Mouse (Mus musculus): Measurements from ENCODE around the gene Tspear. TPM values are rescaled to one million over a fixed set of nuclear protein-coding genes. Genes with fewer than 3 reads are reported as not detected.

Gene Tspear
- total RNA-seq, 2 experiments from 2014 or later, result 0.14 to 0.19 TPM

DNA sequence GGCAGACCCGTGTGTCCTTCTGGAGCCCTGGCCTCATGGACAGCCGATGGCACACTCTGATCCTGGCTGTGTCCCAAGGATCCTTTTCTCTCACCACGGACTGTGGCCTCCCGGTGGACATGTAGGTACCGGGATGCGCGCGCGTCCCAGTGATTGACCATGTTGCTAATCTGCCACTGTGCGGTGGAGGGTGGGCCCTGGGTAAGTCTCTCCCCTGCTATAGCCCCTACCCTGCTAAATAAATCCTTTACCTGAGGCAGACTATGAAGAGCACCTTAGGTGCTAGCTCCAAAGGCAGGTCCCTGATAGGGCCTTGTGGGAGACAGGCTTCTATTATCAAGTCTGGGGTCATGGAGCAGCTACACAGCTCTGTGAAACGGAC lies 178.4 kb downstream of the Tspear start:
- no peak for DNase-seq (ENCODE audit: low spot score in 2 of 2)

- DNase-seq (ENCODE audit: low spot score in 2 of 2), result no peak
Observed at GRCm38 (mm10) chr10:77867546-77867945, 181.2 kb downstream of the Tspear start.

- DNase-seq (ENCODE audit: low spot score in 2 of 2), result no peak
Observed at GRCm38 (mm10) chr10:77869651-77870050, 183.3 kb downstream of the Tspear start.

DNA sequence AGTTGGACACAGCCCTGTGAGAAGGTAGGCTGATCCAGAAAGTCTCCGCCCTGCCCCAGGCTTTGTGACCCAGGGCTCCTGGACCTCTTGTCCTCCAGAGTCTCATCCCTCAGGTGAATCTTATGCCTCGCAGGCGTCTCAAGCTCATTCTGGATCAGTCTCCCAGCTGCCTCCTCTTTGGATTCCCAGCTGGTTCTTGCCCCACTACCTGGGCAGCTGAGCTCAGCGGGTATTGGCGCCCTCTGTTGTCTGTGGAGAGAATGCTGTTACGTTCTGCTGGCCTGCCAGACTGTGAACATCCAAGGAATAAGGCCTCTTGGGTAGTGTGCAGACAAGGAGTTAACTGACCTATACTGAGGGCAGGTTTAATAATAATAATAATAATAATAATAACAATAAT lies 192.6 kb downstream of the Tspear start:
- peak; percentile 46 to 56 for DNase-seq (ENCODE audit: low spot score in 2 of 2)

DNA sequence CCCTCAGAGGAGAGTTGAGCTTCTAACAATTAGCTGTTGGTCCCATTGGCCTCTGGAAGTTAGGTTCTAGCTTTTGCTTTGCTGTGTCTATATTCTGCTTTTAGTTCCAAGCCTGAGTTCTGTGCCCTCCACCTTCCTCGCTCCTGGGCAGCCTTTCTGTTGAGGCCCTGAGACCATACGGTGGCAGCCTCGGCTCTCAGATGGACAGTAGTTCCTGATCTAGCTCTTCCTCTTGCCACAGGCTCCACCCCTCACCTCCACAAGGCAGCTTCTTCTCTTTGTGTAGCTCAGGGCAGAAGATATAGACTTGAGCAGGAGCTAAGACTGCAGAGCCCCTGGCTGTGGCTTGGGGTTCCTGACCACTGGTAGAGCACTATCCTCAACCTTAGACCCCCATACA lies 193.9 kb downstream of the Tspear start:
- DNase-seq (ENCODE audit: low spot score in 2 of 2), result no peak

DNA sequence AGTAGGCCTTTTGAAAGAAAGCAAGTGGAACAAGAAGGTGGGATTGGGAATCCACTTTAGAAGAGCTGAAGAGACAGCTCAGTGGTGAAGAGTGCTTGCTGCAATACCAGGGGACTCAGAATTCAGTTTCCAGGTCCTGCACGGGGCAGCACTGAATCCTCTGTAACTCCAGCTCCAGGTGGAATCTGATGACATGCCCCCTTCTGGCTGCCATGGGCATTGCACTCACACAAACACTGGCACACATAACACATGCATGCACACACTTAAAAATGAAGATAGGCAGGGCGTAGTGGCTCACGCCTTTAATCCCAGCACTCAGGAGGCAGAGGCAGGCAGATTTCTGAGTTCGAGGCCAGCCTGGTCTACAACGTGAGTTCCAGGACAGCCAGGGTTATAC lies 196.2 kb downstream of the Tspear start:
- no peak for DNase-seq (ENCODE audit: low spot score in 2 of 2)

DNA sequence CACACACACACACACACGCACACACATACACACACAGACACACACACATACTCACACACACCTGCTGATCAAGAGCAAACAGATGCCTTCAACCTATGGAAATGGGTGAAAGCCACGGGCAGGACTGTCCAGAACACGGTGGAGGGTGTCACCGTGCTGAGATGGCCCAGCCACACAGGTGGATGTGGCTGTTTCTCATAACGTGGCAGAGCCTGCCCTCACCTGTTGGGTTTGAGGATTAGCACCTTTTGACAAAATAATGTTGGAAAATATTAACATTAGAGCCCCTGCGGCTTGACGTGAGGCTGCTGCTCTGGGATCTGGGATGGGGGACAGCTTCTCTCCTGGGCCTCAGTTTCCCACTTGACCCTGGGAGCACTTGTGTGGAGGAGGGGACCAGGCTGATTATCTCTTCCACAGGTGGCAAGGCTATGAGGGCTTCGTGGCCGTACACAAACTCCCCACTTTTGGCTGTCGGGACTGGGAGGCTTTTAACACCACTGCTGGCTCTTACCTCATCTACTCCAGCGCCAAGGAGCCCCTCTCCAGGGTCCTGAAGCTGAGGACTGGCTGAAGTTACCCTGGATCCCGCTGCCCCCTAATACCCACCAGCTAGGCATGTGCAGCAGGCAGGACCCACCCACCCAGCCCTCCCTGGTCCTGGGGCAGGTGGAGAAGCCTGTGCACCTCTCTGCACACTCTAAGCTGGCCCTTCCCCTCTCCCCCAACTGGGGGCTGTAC lies 199.8 kb downstream of the Tspear start:
- no peak for DNase-seq (ENCODE audit: low spot score in 2 of 2)

GRCm38 (mm10) chr10:77890987-77891565 lies 204.7 kb downstream of the Tspear start:
- DNase-seq (ENCODE audit: low spot score in 2 of 2), result no peak

GRCm38 (mm10) chr10:77895562-77895961 lies 209.2 kb downstream of the Tspear start:
- no peak for DNase-seq (ENCODE audit: low spot score in 2 of 2)

GRCm38 (mm10) chr10:77900126-77900525 lies 213.8 kb downstream of the Tspear start:
- DNase-seq (ENCODE audit: low spot score in 2 of 2), result no peak

- no peak for DNase-seq (ENCODE audit: low spot score in 2 of 2)
Observed at GRCm38 (mm10) chr10:77900903-77901818, 214.8 kb downstream of the Tspear start.

- peak; percentile 16 to 29 for DNase-seq (ENCODE audit: low spot score in 2 of 2)
Observed at GRCm38 (mm10) chr10:77901871-77902210, 215.5 kb downstream of the Tspear start.

DNA sequence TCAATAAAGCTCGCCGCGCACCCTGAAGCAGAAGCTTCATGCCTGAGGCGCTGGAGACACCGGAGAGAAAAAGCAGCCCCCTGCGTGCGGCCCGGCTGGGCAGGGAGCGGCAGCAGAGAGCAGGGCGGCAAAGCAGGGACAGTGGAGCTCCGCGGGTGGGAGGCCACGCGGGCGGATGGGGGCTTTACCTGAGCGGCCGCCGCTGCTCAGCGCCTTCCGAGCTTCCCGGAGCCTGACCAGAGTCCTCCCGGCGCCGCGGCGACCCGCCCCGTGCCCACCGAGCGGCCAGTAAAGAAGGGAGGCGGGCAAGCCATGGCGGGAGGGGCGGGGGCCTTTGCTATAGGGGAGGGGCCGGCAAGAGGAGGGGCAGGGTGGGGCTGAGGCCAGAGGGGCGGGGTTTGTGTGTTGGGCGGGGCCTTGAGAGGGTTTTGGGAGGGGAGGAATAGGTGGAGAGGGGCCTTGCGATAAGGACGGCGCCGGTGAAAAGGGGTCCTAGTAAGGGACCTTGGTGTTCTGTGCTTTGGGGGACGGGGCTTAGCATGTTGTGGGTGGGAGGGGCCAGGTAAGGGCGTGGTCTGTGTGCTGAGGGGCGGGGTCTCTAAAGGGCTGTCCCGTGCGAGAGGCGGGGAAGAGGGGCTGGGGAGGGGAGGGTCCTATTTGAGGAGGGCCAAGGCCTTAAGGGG lies 216.0 kb downstream of the Tspear start, which contains the start of gene Lrrc3:
Gene Lrrc3, minus strand, starts transcription at position 326 of the 683 bp plus-strand sequence.
- peak; percentile 47 to 63 for DNase-seq (ENCODE audit: low spot score in 2 of 2)

DNA sequence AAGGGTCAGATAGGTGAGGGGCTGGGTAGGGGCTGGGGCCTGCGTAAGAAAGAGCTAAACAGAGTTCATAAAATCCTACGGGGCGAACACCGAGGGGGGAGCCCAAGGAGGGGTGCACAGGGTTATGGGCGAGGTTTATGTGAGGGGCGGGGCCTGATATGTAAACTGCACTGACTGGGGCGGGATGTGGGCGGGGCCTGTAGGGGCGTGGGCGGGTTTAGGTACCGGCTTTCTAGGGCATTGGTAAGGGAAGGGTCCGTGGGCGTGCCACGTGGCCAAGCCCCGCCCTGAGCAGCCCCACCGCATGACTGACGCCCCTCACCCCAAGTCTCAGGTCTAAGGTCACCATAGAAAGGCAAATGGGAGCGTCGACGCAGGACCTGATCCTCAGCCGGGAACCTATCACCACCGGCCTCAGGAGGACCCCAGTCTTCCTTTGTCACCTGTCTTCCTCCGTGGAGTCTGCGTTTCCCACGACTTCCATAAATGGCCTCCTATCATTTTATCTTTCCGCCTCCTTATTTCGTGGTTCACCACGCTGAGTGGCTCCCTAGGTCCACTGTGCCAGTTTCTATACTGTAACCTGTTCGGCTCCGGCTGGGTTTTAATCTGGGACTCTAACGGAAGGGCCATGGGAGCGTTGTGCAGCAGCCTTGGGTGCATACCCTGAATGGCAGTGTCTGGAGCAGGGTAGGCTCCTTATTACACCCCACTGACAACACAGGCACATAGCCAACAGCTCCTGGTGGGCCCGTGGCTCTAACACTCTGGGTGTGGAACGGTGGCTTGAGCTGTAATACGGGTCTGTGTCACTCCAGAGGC lies 216.7 kb downstream of the Tspear start:
- DNase-seq (ENCODE audit: low spot score in 2 of 2), result peak; percentile 60 to 67

DNA sequence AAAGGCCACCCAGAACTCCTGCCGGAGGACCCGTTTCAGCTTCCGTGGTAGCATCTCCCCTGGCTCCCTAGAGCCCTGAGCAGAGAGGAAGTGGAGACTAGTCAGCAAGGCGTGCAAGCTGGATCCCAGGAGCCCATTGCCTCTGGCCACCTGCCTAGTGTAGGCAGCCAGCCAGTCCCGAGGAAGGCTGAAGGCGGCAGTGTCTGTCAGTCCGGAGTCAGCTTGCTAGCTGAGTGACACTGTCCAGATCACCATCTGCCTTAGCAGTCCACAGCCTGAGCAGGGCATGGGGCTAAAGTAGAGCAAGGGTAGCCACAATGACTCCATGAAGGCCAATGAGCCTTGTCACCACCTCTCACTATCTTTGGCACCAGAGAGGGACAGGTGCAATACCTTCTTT lies 226.2 kb downstream of the Tspear start:
- no peak for DNase-seq (ENCODE audit: low spot score in 2 of 2)

GRCm38 (mm10) chr10:77913292-77913691 lies 226.9 kb downstream of the Tspear start:
- DNase-seq (ENCODE audit: low spot score in 2 of 2), result no peak

DNA sequence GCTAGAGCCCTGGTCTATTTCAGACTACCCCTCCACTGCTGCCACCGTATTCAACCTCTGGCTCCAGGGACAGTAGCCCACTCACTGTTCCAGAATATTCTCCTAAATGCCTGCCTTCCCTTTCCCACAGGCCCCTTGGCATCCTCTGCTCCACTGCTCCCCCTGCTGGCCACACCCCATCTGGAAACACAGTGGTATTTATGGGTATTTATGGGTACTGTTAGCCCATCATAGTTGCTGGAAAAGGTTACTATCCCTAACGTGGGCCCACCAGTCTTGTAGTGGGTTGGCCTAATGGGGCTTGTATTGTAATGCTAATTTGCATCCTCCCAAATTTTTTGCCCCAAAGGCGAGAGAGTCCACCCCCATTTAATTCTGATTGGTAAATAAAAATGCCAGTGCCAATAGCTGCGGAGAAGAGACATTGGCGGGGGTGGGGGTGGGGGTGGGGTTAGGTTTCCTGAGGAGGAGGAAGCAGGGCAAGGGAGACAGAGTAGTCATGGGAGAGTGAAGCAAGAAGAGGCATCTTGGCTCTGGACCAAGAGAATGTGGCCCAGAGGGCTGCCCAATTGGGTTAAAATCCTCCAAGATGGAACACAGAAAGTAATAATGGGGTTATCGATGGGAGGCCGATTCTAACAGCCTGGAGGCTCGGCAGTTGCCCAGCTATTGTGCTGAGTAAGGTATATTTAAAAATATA lies 230.4 kb downstream of the Tspear start:
- peak; percentile 45 to 74 for DNase-seq (ENCODE audit: low spot score in 2 of 2)

DNA sequence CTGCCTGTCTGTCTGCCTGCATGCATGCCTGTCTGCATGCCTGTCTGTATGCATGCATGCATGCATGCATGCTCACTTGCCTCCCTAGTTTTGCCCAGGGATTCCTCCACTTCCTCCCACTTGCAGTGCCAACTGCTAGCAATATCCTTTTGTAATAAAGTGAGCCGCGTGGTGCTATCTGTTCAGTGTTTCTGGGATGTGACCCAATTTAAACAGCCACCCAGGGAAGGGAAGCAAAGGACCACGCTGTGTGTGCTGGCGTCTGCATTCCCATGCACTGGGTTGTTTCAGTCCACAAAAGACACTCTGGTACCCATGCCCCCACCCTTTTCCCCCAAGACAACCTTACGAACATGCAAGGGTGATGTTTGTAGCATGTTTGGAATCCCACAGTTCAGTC lies 234.6 kb downstream of the Tspear start:
- peak; percentile 18 to 45 for DNase-seq (ENCODE audit: low spot score in 2 of 2)

- peak in 1 of 2 experiments; percentile 26 for DNase-seq (ENCODE audit: low spot score in 2 of 2)
Observed at GRCm38 (mm10) chr10:77922681-77923080, 236.3 kb downstream of the Tspear start.

DNA sequence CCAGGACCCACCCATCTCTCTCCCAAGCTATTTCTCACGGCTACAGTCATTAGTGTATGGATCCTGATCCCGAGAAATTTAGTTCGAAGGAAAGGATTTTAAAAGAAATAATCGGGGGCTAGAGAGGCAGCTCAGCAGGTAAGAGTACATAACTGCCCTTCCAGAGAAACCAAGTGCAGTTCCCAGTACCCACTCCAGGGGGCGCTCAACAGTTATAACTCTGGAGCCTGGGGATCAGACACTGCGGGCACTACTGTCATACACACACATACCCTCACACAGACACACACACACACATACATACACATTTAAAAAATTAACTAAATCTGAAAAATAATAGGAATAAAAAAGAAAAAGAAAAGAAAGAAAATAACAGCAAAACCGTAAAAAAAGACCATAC lies 239.8 kb downstream of the Tspear start:
- DNase-seq (ENCODE audit: low spot score in 2 of 2), result peak; percentile 53 to 65

Measured in left cerebral cortex, adult 18-20 months (tissue).